Mouse (Mus musculus) lung, postnatal 0 days (tissue): Measurements from ENCODE around the gene Zeb2. TPM values are rescaled to one million over a fixed set of nuclear protein-coding genes. Genes with fewer than 3 reads are reported as not detected.

Experiments
- ATAC-seq: fragments of 200-750 bp; cut with Nextera tagmentation; 2 replicates; pipeline ENCODE4 v1.8.0; 2017; ENCODE audit warnings: moderate library complexity
- DNase-seq: peaks from one replicate; pipeline ENCODE4 v3.0.0-alpha.2; 2016; ENCODE audit warnings: low spot score
- H3K27ac ChIP-seq: fragments of 300-500 bp; sonication (generic); 2 replicates; pipeline ENCODE4 v1.5.1; 2014; ENCODE audit warnings: antibody characterized with exemption, mild to moderate bottlenecking, low read length, mixed read lengths
- H3K27me3 ChIP-seq: fragments of 300-500 bp; sonication (generic); replicated peaks from 2 replicates; pipeline ENCODE4 v1.6.1; 2014; ENCODE audit warnings: low read length, mixed read lengths; ENCODE audit not compliant: insufficient read depth
- H3K36me3 ChIP-seq: fragments of 300-500 bp; sonication (generic); 2 replicates; pipeline ENCODE4 v1.6.1; 2014; ENCODE audit warnings: low read length, mixed read lengths; ENCODE audit not compliant: insufficient read depth
- H3K4me1 ChIP-seq: fragments of 300-500 bp; sonication (generic); 2 replicates; pipeline ENCODE4 v1.6.1; 2014; ENCODE audit warnings: antibody characterized with exemption, low read depth, low read length, mixed read lengths; ENCODE audit not compliant: insufficient read depth
- H3K4me2 ChIP-seq: fragments of 300-500 bp; sonication (generic); replicated peaks from 2 replicates; pipeline ENCODE4 v1.6.1; 2014; ENCODE audit warnings: low read depth, mild to moderate bottlenecking, low read length, moderate library complexity, mixed read lengths
- H3K4me3 ChIP-seq: fragments of 300-500 bp; sonication (generic); 2 replicates; pipeline ENCODE4 v1.5.1; 2014; ENCODE audit warnings: low read depth, low read length
- H3K9ac ChIP-seq: fragments of 300-500 bp; sonication (generic); replicated peaks from 2 replicates; pipeline ENCODE4 v1.6.1; 2014; ENCODE audit warnings: low read depth, mild to moderate bottlenecking
- H3K9me3 ChIP-seq: fragments of 300-500 bp; sonication (generic); 2 replicates; pipeline ENCODE4 v1.6.1; 2016; ENCODE audit warnings: low read length, mixed read lengths
- CTCF ChIP-seq: IDR thresholded peaks from 2 replicates; pipeline ENCODE4 v1.5.1; 2016; ENCODE audit warnings: antibody characterized with exemption, mild to moderate bottlenecking
- EP300 ChIP-seq: IDR thresholded peaks from 2 replicates; pipeline ENCODE4 v1.6.1; 2016; ENCODE audit warnings: antibody characterized with exemption, mild to moderate bottlenecking, control low read depth
- WGBS: fragments of 180-500 bp; shearing (Covaris S2); extraction: QIAGEN DNeasy Blood & Tissue Kit; methylation state at CpG from one replicate; pipeline ENCODE4 v1.1.7; 2014; 5-methylcytosine and 5-hydroxymethylcytosine counted together
- polyA plus RNA-seq: library from polyadenylated mRNA; unstranded; fragments of >200 nt; fragmentation: Nextera tagmentation; extraction: Ambion mirVana; gene quantifications from 2 replicates; pipeline ENCODE4 v1.2.1, GENCODE M21; 2015

The Zeb2 gene
- polyA plus RNA-seq, 1 experiment from 2014 or later: 36.4 TPM

GRCm38 (mm10) chr2:45058183-45058582 lies 59.0 kb downstream of the Zeb2 start:
- H3K9me3 ChIP-seq: no peaks in the 10 kb centered on the region
- no peaks in the 10 kb centered on the region for H3K36me3 ChIP-seq
- no peak overlapping the region for H3K27ac ChIP-seq
- H3K4me2 ChIP-seq: no peak overlapping the region
- DNase-seq (no peak), ATAC-seq (no peak)
- H3K4me1 ChIP-seq: no peaks in the 10 kb centered on the region; the same call in 1 of the 2 replicates
- no peaks in the 10 kb centered on the region for H3K27me3 ChIP-seq
- WGBS: 88% methylated on average over 9 of the region's 9 CpGs
- H3K9ac ChIP-seq: no peak overlapping the region
- TF ChIP-seq CTCF: no peak
- no peak for TF ChIP-seq EP300
- no peak overlapping the region for H3K4me3 ChIP-seq

GRCm38 (mm10) chr2:45056856-45057562 lies 60.2 kb downstream of the Zeb2 start:
- Histone ChIP-seq H3K4me1 (peaks cover 2% of the 10 kb centered on the region; the same call in 1 of the 2 replicates), H3K36me3 (no peaks in the 10 kb centered on the region), H3K27me3 (no peaks in the 10 kb centered on the region), H3K27ac (no peak overlapping the region), H3K4me2 (no peak overlapping the region), H3K9ac (no peak overlapping the region), H3K9me3 (no peaks in the 10 kb centered on the region), H3K4me3 (no peak overlapping the region)
- no peak for TF ChIP-seq CTCF
- TF ChIP-seq EP300: no peak
- 45% methylated on average over 10 of the region's 10 CpGs for WGBS
- no peak for ATAC-seq
- no peak for DNase-seq

GRCm38 (mm10) chr2:45055926-45056325 lies 61.3 kb downstream of the Zeb2 start:
- no peaks in the 10 kb centered on the region for H3K27me3 ChIP-seq
- WGBS: 72% methylated on average over 6 of the region's 6 CpGs
- peaks cover 5% of the 10 kb centered on the region; the same call in 1 of the 2 replicates for H3K4me1 ChIP-seq
- H3K36me3 ChIP-seq: no peaks in the 10 kb centered on the region
- H3K9me3 ChIP-seq: no peaks in the 10 kb centered on the region
- H3K9ac ChIP-seq: no peak overlapping the region
- no peak for TF ChIP-seq EP300
- no peak for ATAC-seq
- H3K4me2 ChIP-seq: no peak overlapping the region
- DNase-seq: no peak
- no peak overlapping the region for H3K27ac ChIP-seq
- no peak overlapping the region for H3K4me3 ChIP-seq

- ATAC-seq: no peak
- no peak overlapping the region for H3K4me2 ChIP-seq
- H3K27me3 ChIP-seq: no peaks in the 10 kb centered on the region
- no peak overlapping the region for H3K9ac ChIP-seq
- 69% methylated on average over 8 of the region's 8 CpGs for WGBS
- no peak overlapping the region for H3K4me3 ChIP-seq
- TF ChIP-seq CTCF (no peak), EP300 (no peak)
- DNase-seq: no peak
- no peak overlapping the region for H3K27ac ChIP-seq
- H3K9me3 ChIP-seq: no peaks in the 10 kb centered on the region
- no peaks in the 10 kb centered on the region for H3K36me3 ChIP-seq
- H3K4me1 ChIP-seq: peaks cover 5% of the 10 kb centered on the region; the same call in 1 of the 2 replicates
Measured at GRCm38 (mm10) chr2:45055034-45055615, 62.1 kb downstream of the Zeb2 start.

GRCm38 (mm10) chr2:45054070-45055025 lies 62.8 kb downstream of the Zeb2 start:
- WGBS: 80% methylated on average over 11 of the region's 11 CpGs

GRCm38 (mm10) chr2:45052587-45052986 lies 64.6 kb downstream of the Zeb2 start:
- 28% methylated on average over 4 of the region's 4 CpGs for WGBS
- no peak overlapping the region for H3K9ac ChIP-seq
- no peaks in the 10 kb centered on the region for H3K36me3 ChIP-seq
- no peak for TF ChIP-seq EP300
- TF ChIP-seq CTCF: no peak
- H3K27ac ChIP-seq: no peak overlapping the region
- peaks cover 5% of the 10 kb centered on the region; the same call in 1 of the 2 replicates for H3K4me1 ChIP-seq
- H3K27me3 ChIP-seq: no peaks in the 10 kb centered on the region
- H3K9me3 ChIP-seq: no peaks in the 10 kb centered on the region
- H3K4me2 ChIP-seq: no peak overlapping the region
- no peak overlapping the region for H3K4me3 ChIP-seq
- DNase-seq (no peak), ATAC-seq (no peak; the same call in 1 of the 2 replicates)

More at GRCm38 (mm10) chr2:45054070-45055025, 62.8 kb downstream of the Zeb2 start:
- Histone ChIP-seq H3K9ac (no peak overlapping the region), H3K9me3 (no peaks in the 10 kb centered on the region), H3K4me1 (peaks cover 5% of the 10 kb centered on the region; the same call in 1 of the 2 replicates), H3K27ac (no peak overlapping the region), H3K4me3 (no peak overlapping the region), H3K4me2 (no peak overlapping the region), H3K36me3 (no peaks in the 10 kb centered on the region), H3K27me3 (no peaks in the 10 kb centered on the region)
- DNase-seq (no peak), ATAC-seq (no peak)
- TF ChIP-seq EP300: no peak
